Mouse (Mus musculus) cerebellum, adult 2 months (tissue): ENCODE measurements around the gene Loxl4. TPM values are rescaled to one million over a fixed set of nuclear protein-coding genes. Genes with fewer than 3 reads are reported as not detected.

Source experiments
- DNase-seq, 2 experiments: peaks; one replicate each; pipeline ENCODE4 v3.0.0; 2021
- H3K27ac ChIP-seq: fragments of 200-500 bp; 2 replicates; pipeline ENCODE4 v1.5.1; 2012; ENCODE audit warnings: low read length, control low read depth, inconsistent platforms; ENCODE audit not compliant: insufficient read depth
- H3K27me3 ChIP-seq: fragments of 200-500 bp; 2 replicates; pipeline ENCODE4 v1.6.1; 2012; ENCODE audit warnings: inconsistent platforms, mild to moderate bottlenecking, low read length, moderate library complexity; ENCODE audit not compliant: control insufficient read depth, insufficient read depth
- H3K4me1 ChIP-seq: fragments of 200-500 bp; 2 replicates; pipeline ENCODE4 v1.6.1; 2011; ENCODE audit warnings: low read length; ENCODE audit not compliant: control insufficient read depth, insufficient read depth
- H3K4me3 ChIP-seq: fragments of 200-500 bp; replicated peaks from 2 replicates; pipeline ENCODE3; 2011; ENCODE audit warnings: mild to moderate bottlenecking, low read depth, low read length, control low read depth; ENCODE audit not compliant: insufficient read depth
- CTCF ChIP-seq: fragments of 200-500 bp; IDR thresholded peaks from 2 replicates; pipeline ENCODE4 v1.5.1; 2011; ENCODE audit warnings: low read depth, mild to moderate bottlenecking, control low read depth, low read length, moderate library complexity, borderline replicate concordance; ENCODE audit not compliant: insufficient read depth
- POLR2A ChIP-seq: fragments of 200-500 bp; IDR thresholded peaks from 2 replicates; pipeline ENCODE4 v1.6.1; 2011; ENCODE audit warnings: low read length, control low read depth, borderline replicate concordance; ENCODE audit not compliant: insufficient read depth
- WGBS: fragments of 180-500 bp; shearing (Covaris S2); methylation state at CpG from one replicate; pipeline ENCODE4 v1.1.7; 2018; 5-methylcytosine and 5-hydroxymethylcytosine counted together
- polyA plus RNA-seq: library from polyadenylated mRNA; depleted of rRNA; stranded (reverse); fragments of >200 nt; gene quantifications from 2 replicates; pipeline ENCODE4 v1.2.3, GENCODE M21; 2012

The Loxl4 gene
- polyA plus RNA-seq, 1 experiment = 0.23 TPM

DNA sequence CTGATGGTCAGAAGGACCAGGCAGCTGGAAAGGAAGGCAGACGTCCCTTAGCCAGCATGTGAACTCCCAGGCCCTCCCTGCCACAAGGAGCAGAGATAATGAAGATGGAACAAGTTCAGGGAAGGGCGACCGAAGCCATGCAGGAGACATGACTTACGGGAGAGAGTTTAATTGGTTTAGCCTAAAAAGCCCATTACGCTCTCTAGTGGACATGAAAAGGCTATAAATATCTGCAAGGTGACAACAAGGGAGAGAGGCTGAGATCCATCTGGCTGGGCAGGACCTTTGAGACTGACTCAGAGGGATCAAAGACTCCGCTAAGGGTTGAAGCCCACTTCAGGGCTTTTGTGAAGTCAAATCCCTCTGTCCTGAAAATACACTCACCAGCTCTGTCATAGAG is 40.5 kb upstream of the Loxl4 start:
- Histone ChIP-seq H3K4me3 (no peak overlapping the region), H3K4me1 (no peaks in the 10 kb centered on the region), H3K27me3 (no peaks in the 10 kb centered on the region), H3K27ac (no peak overlapping the region)
- DNase-seq = no peak
- WGBS = 47% methylated on average over 6 of the region's 6 CpGs
- TF ChIP-seq CTCF (no peak), POLR2A (no peak)

DNA sequence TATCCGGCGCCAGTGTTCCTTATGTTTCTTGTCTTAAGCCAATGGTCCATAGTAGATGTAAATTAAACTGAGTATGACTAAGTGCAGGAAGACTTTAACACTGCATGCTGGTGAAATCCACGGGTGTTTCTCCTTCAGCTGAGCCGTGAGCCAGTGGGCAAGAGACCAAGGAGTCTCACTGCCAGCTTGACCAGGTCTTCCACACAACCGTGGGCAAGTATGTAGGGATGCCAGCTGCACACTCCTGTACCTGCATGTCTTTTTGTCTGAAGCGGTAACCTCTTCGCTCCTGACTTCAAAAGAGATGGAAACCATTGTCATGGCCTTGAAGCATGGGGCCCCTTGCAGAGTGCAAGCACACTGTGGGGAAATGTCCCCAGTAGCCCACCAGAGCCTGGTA is 39.8 kb upstream of the Loxl4 start:
- Histone ChIP-seq H3K27ac (no peak overlapping the region), H3K4me1 (no peaks in the 10 kb centered on the region), H3K27me3 (no peaks in the 10 kb centered on the region), H3K4me3 (no peak overlapping the region)
- TF ChIP-seq CTCF (no peak), POLR2A (no peak)
- DNase-seq = no peak
- WGBS = 60% methylated on average over 7 of the region's 7 CpGs

DNA sequence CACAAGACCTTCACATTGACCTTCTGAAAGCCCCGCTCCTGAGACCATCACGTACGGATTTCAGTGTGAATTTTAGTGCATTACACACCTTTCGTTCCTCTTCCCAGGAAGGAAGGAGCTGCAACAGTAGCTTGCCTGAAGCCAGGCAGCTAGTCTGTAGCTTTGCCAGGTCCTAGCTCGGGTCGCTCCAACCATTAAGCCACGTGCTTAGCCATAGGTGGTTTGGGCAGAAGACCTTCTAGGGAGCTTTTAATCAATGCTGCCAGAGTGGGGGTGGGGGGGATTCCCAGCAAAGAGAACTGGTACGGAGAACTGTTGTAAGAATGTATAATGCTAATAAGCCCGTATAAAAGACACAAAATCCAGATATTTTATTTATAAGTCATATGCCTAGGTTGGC is 27.6 kb upstream of the Loxl4 start:
- no peaks in the 10 kb centered on the region for H3K27me3 ChIP-seq
- no peak for DNase-seq
- H3K4me1 ChIP-seq = no peaks in the 10 kb centered on the region; the same call in 1 of the 2 replicates
- H3K4me3 ChIP-seq = no peak overlapping the region
- TF ChIP-seq POLR2A (no peak), CTCF (no peak)
- WGBS = 51% methylated on average over 9 of the region's 9 CpGs
- H3K27ac ChIP-seq = no peak overlapping the region

DNA sequence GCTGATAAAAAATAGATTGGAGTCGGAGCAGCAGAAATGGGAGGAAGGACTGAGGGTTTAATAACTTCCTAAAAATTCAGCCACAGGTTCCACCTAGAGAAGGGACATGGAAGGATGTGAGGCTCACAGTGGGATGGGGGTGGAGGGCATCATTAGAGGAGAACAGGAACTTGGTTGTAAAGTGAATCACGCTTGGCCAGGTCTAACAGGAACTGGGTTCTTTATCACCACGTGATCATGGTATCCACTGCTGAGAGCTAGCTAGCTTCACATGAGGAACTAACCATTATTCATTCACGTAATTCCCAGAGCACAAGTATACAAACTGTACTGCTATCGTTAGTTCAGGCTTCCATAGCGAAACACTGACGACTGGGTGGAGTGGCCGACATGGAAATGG is 26.9 kb upstream of the Loxl4 start:
- no peak overlapping the region for H3K4me3 ChIP-seq
- 73% methylated on average over 8 of the region's 8 CpGs for WGBS
- no peak for DNase-seq
- no peaks in the 10 kb centered on the region for H3K27me3 ChIP-seq
- H3K27ac ChIP-seq = no peak overlapping the region
- H3K4me1 ChIP-seq = no peaks in the 10 kb centered on the region; the same call in 1 of the 2 replicates
- TF ChIP-seq POLR2A = no peak
- no peak for TF ChIP-seq CTCF

DNA sequence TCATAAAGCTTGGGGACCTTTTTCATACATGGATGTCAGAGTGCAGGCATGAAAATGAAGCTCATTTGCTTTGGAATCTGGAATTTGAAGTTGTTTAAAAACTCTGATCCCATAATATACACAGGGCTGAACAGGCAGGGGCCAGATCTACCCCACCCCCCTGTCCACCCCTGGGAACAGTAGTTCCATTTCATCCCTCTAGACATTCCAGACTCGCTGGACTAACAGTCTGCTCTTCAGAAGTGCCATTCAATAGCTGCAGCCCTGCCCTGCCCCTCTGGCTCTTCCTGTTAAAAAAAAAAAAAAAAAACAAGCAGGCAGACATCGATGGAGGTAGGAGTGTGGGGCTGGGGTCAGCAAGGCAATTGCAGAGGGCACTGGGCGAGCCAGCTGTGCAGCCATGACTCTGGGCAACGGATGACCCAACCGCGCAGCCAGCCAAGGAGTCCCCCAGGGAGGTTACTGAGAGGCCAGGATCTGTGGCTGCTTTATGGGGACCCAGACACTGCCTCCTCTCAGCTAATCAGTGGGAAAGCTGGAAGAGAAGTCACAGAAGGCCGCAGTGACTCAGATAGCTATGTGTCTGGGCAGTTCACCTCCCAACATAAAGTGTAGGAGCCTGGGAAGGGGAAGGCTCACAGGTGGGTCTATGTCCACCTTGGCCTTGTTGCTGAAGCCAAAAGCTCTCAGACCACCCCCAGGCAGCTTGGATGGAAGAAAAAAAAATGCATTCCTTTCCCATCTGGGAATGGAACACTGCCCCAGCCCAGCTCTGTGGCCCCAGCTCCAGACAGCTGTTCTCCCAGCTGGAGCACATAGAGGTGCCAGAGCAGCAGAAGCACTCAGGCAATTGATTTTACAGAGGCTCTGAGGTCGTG is 26.2 kb upstream of the Loxl4 start:
- DNase-seq = no peak
- TF ChIP-seq CTCF = no peak
- no peak for TF ChIP-seq POLR2A
- H3K27ac ChIP-seq = no peak overlapping the region
- no peaks in the 10 kb centered on the region for H3K27me3 ChIP-seq
- no peak overlapping the region for H3K4me3 ChIP-seq
- H3K4me1 ChIP-seq = no peaks in the 10 kb centered on the region; the same call in 1 of the 2 replicates
- 39% methylated on average over 8 of the region's 8 CpGs for WGBS

DNA sequence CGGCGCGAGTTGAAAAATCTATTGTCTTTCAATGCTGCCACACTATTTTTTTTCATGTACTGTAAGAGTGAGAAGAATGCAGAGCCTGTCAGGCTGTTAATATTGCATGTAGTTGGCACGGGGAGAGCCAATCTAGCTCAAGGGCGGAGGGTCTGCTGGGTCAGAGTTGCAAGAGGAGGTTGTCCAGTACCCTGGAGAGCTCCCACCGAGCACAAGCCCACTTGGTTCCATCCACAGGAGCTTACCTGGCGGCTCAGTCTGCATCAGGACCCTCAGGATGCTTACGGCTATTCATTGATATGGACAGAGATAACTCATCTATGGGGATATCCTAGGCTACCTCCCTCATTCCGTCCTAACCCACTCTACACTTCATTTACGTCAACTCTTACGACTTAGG is 24.0 kb upstream of the Loxl4 start:
- TF ChIP-seq POLR2A = no peak
- TF ChIP-seq CTCF = no peak
- no peak overlapping the region for H3K27ac ChIP-seq

DNA sequence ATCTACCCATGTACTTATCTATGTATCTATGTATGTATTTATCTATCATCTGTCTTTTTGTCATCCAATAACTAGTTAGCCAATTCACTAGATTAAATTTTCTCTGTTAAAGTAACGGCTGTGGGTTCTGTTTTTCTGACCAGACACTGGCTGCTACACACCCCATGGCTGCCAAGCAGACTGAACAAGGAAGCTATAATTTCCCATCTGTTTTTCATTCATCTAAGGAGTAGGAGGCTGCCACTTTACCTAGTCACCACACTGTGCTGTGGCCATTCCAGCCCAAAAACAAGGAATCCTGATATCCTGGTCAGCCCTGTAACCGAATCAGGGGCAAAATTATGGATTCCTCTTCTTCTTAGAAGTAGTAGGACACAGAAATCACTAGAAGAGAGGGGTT is 21.0 kb upstream of the Loxl4 start:
- Histone ChIP-seq H3K27me3 (no peaks in the 10 kb centered on the region), H3K4me1 (no peaks in the 10 kb centered on the region; the same call in 1 of the 2 replicates), H3K27ac (no peak overlapping the region), H3K4me3 (no peak overlapping the region)
- no peak for DNase-seq
- TF ChIP-seq POLR2A = no peak
- no peak for TF ChIP-seq CTCF
- 64% methylated on average over 2 of the region's 2 CpGs for WGBS

More for the DNA sequence above, 24.0 kb upstream of the Loxl4 start:
- WGBS = 59% methylated on average over 11 of the region's 11 CpGs
- Histone ChIP-seq H3K27me3 (no peaks in the 10 kb centered on the region), H3K4me1 (no peaks in the 10 kb centered on the region; the same call in 1 of the 2 replicates), H3K4me3 (no peak overlapping the region)
- no peak for DNase-seq

DNA sequence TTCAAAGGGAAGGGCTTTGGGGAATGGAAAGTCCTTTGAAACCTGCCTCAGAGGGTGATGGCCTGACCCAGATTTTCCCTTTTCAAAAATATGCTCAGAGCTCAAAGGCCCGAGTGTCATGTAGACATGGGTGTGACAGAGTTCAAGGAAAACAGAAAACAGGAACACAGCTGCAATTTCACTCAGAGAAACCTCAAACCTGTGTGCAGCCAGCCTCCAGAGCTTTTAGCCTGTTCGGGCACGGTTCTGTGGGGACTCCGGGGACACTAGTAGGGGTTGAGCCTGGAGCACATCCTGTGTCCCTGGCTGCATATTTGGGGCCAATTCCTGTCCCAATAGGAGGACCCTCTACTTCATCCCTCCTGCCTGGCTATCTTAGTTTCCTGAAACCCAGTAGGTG is 19.7 kb upstream of the Loxl4 start:
- no peak for DNase-seq
- TF ChIP-seq CTCF (no peak), POLR2A (no peak)
- no peaks in the 10 kb centered on the region for H3K27me3 ChIP-seq
- no peak overlapping the region for H3K4me3 ChIP-seq
- H3K4me1 ChIP-seq = no peaks in the 10 kb centered on the region; the same call in 1 of the 2 replicates
- 86% methylated on average over 4 of the region's 4 CpGs for WGBS
- H3K27ac ChIP-seq = no peak overlapping the region
